Mouse (Mus musculus) spleen, adult 12 weeks (tissue): ENCODE results near the gene Enpp1.

Experiments
- DNase-seq: peaks from one replicate; pipeline ENCODE4 v3.0.0; 2022; ENCODE audit warnings: low spot score

Gene Enpp1

GRCm38 (mm10) chr10:24711480-24712366, at the start of gene Enpp1:
Enpp1 (minus strand) TSS chr10:24712159.
- peak; percentile 37 for DNase-seq

- DNase-seq, result no peak
Measured at GRCm38 (mm10) chr10:24758326-24758915, 46.5 kb upstream of the Enpp1 start.

GRCm38 (mm10) chr10:24754874-24755540, 43.0 kb upstream of the Enpp1 start:
- no peak for DNase-seq

GRCm38 (mm10) chr10:24754251-24754835, 42.4 kb upstream of the Enpp1 start:
- peak; percentile 25 for DNase-seq

GRCm38 (mm10) chr10:24753536-24754250, 41.7 kb upstream of the Enpp1 start:
- DNase-seq, result peak; percentile 20

GRCm38 (mm10) chr10:24742950-24743487, 31.1 kb upstream of the Enpp1 start:
- DNase-seq, result no peak

GRCm38 (mm10) chr10:24741229-24742198, 29.6 kb upstream of the Enpp1 start:
- DNase-seq, result no peak

- no peak for DNase-seq
Measured at GRCm38 (mm10) chr10:24739171-24739570, 27.2 kb upstream of the Enpp1 start.

- no peak for DNase-seq
Measured at GRCm38 (mm10) chr10:24738456-24738855, 26.5 kb upstream of the Enpp1 start.

GRCm38 (mm10) chr10:24735027-24735777, 23.2 kb upstream of the Enpp1 start:
- DNase-seq, result no peak

GRCm38 (mm10) chr10:24727478-24727877, 15.5 kb upstream of the Enpp1 start:
- no peak for DNase-seq

GRCm38 (mm10) chr10:24725197-24725596, 13.2 kb upstream of the Enpp1 start:
- DNase-seq, result no peak

- no peak for DNase-seq
Measured at GRCm38 (mm10) chr10:24721841-24722240, 9.9 kb upstream of the Enpp1 start.

GRCm38 (mm10) chr10:24719383-24719782, 7.4 kb upstream of the Enpp1 start:
- no peak for DNase-seq

GRCm38 (mm10) chr10:24718720-24719119, 6.8 kb upstream of the Enpp1 start:
- DNase-seq, result no peak

- DNase-seq, result no peak
Measured at GRCm38 (mm10) chr10:24718058-24718457, 6.1 kb upstream of the Enpp1 start.

- DNase-seq, result no peak
Measured at GRCm38 (mm10) chr10:24716232-24716631, 4.3 kb upstream of the Enpp1 start.

- DNase-seq, result no peak
Measured at GRCm38 (mm10) chr10:24712901-24713300, 942 bp upstream of the Enpp1 start.

- peak; percentile 21 for DNase-seq
Measured at GRCm38 (mm10) chr10:24712367-24712761, 405 bp upstream of the Enpp1 start.

- DNase-seq, result no peak
Measured at GRCm38 (mm10) chr10:24711071-24711470, 888 bp downstream of the Enpp1 start.
